11 mouse cellular contexts compared by ENCODE assay signal in genomic region chr6:54158317-54158716, GRCm38 (mm10).
DNase-seq lines count a peak whose midpoint lies in the region; ATAC-seq and TF ChIP-seq lines count a peak whose summit lies in the region.
"Had no signal": no experiment of that assay in that cellular context is flagged by ENCODE, and none has a peak within 500 bp of the region (broad histone marks: within the 10 kb centered on the region; RNA-seq: fewer than 3 reads in every experiment).

No protein-coding gene starts in this region.

- no peak for DNase-seq in heart, postnatal 25 days (ENCODE audit: low spot score)
- DNase-seq in CH12.LX (ENCODE audit: extremely low read depth): no peak
- peak; percentile 16 for DNase-seq in lung, postnatal 10 days
- no peak for DNase-seq in right cerebral cortex, postnatal 25 days
- no peak for DNase-seq in left cerebral cortex, postnatal 14 days (ENCODE audit: low spot score in 2 of 2)
- DNase-seq in hindbrain, postnatal 0 days (ENCODE audit: low spot score): no peak
- DNase-seq: gastrocnemius, postnatal 25 days had no signal

- H3K79me2 ChIP-seq in CH12.LX (replicated peaks; ENCODE audit: control insufficient read depth, extremely low read depth, insufficient read depth, poor library complexity, severe bottlenecking): no peaks in the 10 kb centered on the region

- H3K9me3 ChIP-seq in heart, embryonic 16.5 days (replicated peaks; ENCODE audit: control insufficient read depth, low read length): no peaks in the 10 kb centered on the region
- H3K9me3 ChIP-seq in CH12.LX (replicated peaks; ENCODE audit: low read length): no peaks in the 10 kb centered on the region
- no peaks in the 10 kb centered on the region for H3K9me3 ChIP-seq in hindbrain, postnatal 0 days (ENCODE audit: low read length)
- H3K9me3 ChIP-seq: limb, embryonic 10.5 days had no signal

- no peak overlapping the region for H3K9ac ChIP-seq in heart, embryonic 16.5 days (ENCODE audit: low read length)
- no peak overlapping the region for H3K9ac ChIP-seq in CH12.LX (ENCODE audit: insufficient read depth, low read depth)
- H3K9ac ChIP-seq in hindbrain, postnatal 0 days (replicated peaks; ENCODE audit: low read length): no peak overlapping the region

- peak overlapping the region; percentile 29 for H3K4me2 ChIP-seq in heart, embryonic 16.5 days (ENCODE audit: low read depth, low read length)
- H3K4me2 ChIP-seq in CH12.LX (ENCODE audit: insufficient read depth, low read depth, poor library complexity, severe bottlenecking): peak overlapping the region; percentile 39
- H3K4me2 ChIP-seq in hindbrain, postnatal 0 days (ENCODE audit: low read depth, low read length): no peak overlapping the region

- H3K4me3 ChIP-seq in heart, embryonic 16.5 days (ENCODE audit: low read length): no peak overlapping the region
- H3K4me3 ChIP-seq in CH12.LX (replicated peaks in 1 of 3; ENCODE audit: low read depth in 2 of 3, low read length in 2 of 3, poor library complexity in 1 of 3): no peak overlapping the region
- no peak overlapping the region for H3K4me3 ChIP-seq in hindbrain, postnatal 0 days (ENCODE audit: low read length)
- H3K4me3 ChIP-seq: limb, embryonic 10.5 days had no signal

- no peaks in the 10 kb centered on the region for H3K27me3 ChIP-seq in heart, embryonic 16.5 days (ENCODE audit: control insufficient read depth, insufficient read depth, low read length)
- H3K27me3 ChIP-seq in CH12.LX (replicated peaks): no peaks in the 10 kb centered on the region
- no peaks in the 10 kb centered on the region for H3K27me3 ChIP-seq in hindbrain, postnatal 0 days (ENCODE audit: insufficient read depth, low read length)

- TF ChIP-seq CTCF in CH12.LX (conservative IDR thresholded peaks at IDR 0.05 in 1 of 2, IDR thresholded peaks at IDR 0.05 in 1 of 2; ENCODE audit: low read depth in 2 of 2, low read length in 2 of 2): no peak
- TF ChIP-seq CTCF in hindbrain, postnatal 0 days (IDR thresholded peaks at IDR 0.05; ENCODE audit: low read depth): no peak

- no peak for TF ChIP-seq RAD21 in CH12.LX (IDR thresholded peaks at IDR 0.05; ENCODE audit: low read depth, low read length)

- intact Hi-C loops in heart, postnatal 25 days (cut with DNase I): no loop called here
- intact Hi-C loops in left cerebral cortex, postnatal 14 days (cut with DNase I): no loop called here

- in situ Hi-C loops in CH12.LX (cut with MboI; ENCODE audit: low pct_ligation_motif_present, low pct_unique_long_range_greater_than_20kb, low sequenced_read_pairs): no loop called here

- TF ChIP-seq EP300 in CH12.LX (IDR thresholded peaks at IDR 0.05; ENCODE audit: low read length): no peak

- dilution Hi-C loops in CH12.LX (cut with MboI; ENCODE audit: extremely low pct_ligation_motif_present, extremely low pct_unique_long_range_greater_than_20kb, low sequenced_read_pairs): no loop called here

- no peak overlapping the region for H3K27ac ChIP-seq in heart, embryonic 16.5 days (ENCODE audit: low read length)
- no peak overlapping the region for H3K27ac ChIP-seq in CH12.LX (ENCODE audit: insufficient read depth, low read depth)
- no peak overlapping the region for H3K27ac ChIP-seq in hindbrain, postnatal 0 days
- H3K27ac ChIP-seq: limb, embryonic 10.5 days had no signal

- ATAC-seq in heart, embryonic 16.5 days (replicated peaks; ENCODE audit: extremely low read depth, insufficient read depth, low FRiP score): peak; percentile 58
- peak; percentile 47 for ATAC-seq in inflammation-experienced regulatory T-cells, adult 6 months
- ATAC-seq in hindbrain, postnatal 0 days: no peak

- H3K4me1 ChIP-seq in heart, embryonic 16.5 days (ENCODE audit: control insufficient read depth, insufficient read depth, low read length): peaks cover 4% of the 10 kb centered on the region
- peaks cover 17 to 49% of the 10 kb centered on the region in 2 experiments for H3K4me1 ChIP-seq in CH12.LX (ENCODE audit: control insufficient read depth in 1 of 2, insufficient read depth in 2 of 2)
- peaks cover 8% of the 10 kb centered on the region; the same call in 1 of the 2 replicates for H3K4me1 ChIP-seq in hindbrain, postnatal 0 days (ENCODE audit: insufficient read depth, low read length)

- no peak for TF ChIP-seq POLR2A in CH12.LX (IDR thresholded peaks at IDR 0.05; ENCODE audit: low read depth, low read length)

- no peaks in the 10 kb centered on the region for H3K36me3 ChIP-seq in heart, embryonic 16.5 days (ENCODE audit: control insufficient read depth, insufficient read depth)
- no peaks in the 10 kb centered on the region for H3K36me3 ChIP-seq in CH12.LX (replicated peaks in 1 of 2; ENCODE audit: control insufficient read depth in 1 of 2, insufficient read depth in 1 of 2, low read length in 1 of 2)
- H3K36me3 ChIP-seq in hindbrain, postnatal 0 days (ENCODE audit: insufficient read depth, low read length): no peaks in the 10 kb centered on the region
- H3K36me3 ChIP-seq: G1E; limb, embryonic 10.5 days had no signal

- WGBS in heart, embryonic 16.5 days: 28% methylated on average over 3 of the region's 3 CpGs
- WGBS in hindbrain, postnatal 0 days: 48% methylated on average over 3 of the region's 3 CpGs

TF ChIP-seq in CH12.LX, 34 proteins besides CTCF, POLR2A, EP300 and RAD21:
- TF ChIP-seq MEF2A (IDR thresholded peaks at IDR 0.05; ENCODE audit: borderline replicate concordance, low read depth, low read length): no peak
- no peak for TF ChIP-seq CHD1 (IDR thresholded peaks at IDR 0.05; ENCODE audit: low read depth, low read length)
- no peak for TF ChIP-seq GABPA (IDR thresholded peaks at IDR 0.05; ENCODE audit: insufficient replicate concordance, low read depth, low read length)
- peak; percentile 87 for TF ChIP-seq ZNF384 (IDR thresholded peaks at IDR 0.05; ENCODE audit: low read depth, low read length)
- no peak for TF ChIP-seq USF1 (IDR thresholded peaks at IDR 0.05; ENCODE audit: low read depth, low read length)
TF ChIP-seq in CH12.LX: peak in this region for 1.
